Mouse (Mus musculus): Measurements from ENCODE around the gene Hoxb5.

Hoxb5 gene

DNA sequence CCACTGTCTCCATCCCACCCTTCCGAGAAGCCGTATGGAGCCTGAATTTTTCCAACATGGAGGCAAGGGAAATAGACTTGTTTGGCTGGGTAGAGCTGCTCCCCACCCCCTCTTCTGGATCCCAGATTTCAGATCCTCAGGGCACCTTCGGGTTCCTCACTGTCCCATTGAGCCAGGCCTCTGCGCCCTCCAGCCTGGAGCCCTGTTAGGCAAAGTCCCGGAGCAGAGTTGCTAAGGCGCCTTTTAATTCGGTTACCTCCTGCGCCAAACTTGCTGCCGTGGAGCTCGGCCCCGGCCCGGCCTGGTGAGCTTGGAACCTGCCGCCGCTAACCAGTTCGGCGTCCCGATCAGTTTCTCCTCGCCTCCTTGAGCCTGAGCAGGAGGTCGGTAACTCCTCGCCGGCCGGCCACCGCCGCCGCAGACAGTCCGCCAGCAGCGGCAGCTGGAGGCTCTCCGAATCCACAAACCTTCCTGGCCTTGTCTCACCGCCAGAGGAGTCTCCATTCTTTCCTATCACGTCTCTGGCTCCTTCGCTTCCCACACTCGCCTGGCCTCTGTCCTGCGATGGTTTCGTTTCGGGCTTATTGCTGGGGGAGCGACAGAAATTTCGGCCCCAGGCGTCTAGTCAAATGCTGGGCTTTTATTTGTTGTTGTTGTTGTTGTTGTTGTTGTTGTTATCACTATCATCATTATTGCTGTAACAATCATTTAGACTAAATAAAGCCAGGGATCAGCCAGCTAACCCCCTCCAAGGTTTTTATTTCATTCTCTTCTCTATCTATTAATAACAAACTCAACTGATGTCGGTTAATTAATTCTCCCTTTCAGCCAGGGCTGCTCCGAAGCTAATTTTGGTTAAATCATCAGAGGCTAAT is 38.8 kb downstream of the Hoxb5 start:
- DNase-seq (ENCODE audit: low spot score) = peak; percentile 51

DNA sequence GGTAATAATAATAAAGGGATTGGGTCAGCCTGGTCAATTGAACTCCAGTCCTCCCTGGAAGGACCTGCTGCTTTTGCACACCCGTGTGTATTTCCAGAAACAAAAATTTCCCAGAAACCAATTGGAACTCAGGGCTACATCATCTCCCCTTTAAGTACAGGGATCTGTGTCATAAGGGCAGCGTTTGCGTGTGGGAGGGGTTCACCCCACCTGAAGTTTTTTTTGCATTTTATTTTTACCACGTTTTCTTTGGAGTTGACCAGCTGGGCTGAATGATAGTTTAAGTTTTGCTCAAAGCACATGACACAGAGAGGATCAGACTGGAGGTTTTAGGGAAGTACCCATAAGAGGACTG is 39.4 kb downstream of the Hoxb5 start:
- no peak for DNase-seq (ENCODE audit: low spot score)

DNA sequence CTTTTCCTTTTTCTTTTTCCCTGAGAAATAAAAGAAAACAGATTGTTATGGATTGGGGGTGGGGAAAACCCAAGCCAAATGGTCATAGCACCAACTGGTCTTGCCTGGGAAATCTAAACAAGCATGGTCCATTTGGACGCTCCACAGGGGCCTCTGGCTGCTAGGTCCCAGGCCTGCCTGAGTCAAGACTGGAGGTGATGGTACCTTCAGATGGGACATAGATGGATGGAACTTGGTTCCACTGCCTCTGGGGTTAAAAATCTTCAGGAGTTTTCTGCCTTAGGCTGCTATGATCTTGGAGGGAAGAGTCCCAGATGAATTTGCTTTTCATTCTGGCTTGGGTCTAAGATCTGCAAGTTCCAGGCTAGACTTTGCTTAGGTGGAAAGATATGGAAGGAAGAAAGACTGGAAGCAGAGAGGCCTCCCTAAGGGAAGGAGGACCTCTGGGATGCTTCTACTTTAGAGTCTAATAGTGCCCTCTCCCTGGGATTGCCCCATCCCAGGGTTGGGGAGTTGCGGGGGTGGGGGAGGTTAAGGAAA is 40.1 kb downstream of the Hoxb5 start:
- DNase-seq (ENCODE audit: low spot score) = no peak

DNA sequence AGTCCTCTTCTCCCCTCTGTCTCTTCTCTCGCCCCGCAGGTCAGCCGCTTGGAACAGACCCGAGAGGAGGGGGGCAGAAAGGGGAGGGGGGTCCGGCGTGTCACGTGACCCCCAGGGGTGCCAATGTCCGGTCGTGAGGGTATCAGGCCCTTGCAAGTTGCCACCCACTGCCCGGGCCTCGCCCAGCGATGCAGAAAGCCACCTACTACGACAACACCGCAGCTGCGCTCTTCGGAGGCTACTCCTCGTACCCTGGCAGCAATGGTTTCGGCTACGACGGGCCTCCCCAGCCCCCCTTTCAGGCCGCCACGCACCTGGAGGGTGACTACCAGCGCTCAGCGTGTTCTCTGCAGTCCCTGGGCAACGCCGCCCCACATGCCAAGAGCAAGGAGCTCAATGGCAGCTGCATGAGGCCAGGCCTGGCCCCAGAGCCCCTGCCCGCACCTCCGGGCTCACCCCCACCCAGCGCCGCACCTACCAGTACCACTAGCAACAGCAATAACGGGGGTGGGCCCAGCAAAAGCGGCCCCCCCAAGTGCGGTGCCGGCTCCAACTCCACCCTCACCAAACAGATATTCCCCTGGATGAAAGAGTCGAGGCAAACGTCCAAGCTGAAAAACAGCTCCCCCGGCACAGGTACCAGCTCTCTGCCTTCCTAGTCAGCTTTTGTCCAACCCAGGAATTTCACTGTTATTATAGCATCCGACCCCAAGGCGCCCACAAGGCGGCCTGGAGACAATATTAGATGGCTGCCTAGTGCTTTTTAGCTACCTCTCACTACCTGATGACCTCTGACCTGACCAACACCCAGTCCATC is 41.1 kb downstream of the Hoxb5 start:
- DNase-seq (ENCODE audit: low spot score) = no peak

DNA sequence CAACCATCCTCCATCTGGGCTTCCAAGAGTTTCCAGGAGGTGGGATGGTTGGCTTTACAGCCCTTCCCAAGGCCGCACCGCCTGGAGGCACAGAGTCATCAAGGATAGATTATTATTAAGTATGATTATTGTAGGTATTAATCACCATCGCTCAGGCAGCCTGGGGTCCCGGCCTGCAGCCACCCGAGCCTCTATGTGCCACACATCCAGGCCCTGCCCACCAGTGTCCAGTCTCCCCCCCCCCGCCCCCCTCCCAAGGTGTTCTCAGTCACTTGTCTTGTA is 41.7 kb downstream of the Hoxb5 start:
- no peak for DNase-seq (ENCODE audit: low spot score)

DNA sequence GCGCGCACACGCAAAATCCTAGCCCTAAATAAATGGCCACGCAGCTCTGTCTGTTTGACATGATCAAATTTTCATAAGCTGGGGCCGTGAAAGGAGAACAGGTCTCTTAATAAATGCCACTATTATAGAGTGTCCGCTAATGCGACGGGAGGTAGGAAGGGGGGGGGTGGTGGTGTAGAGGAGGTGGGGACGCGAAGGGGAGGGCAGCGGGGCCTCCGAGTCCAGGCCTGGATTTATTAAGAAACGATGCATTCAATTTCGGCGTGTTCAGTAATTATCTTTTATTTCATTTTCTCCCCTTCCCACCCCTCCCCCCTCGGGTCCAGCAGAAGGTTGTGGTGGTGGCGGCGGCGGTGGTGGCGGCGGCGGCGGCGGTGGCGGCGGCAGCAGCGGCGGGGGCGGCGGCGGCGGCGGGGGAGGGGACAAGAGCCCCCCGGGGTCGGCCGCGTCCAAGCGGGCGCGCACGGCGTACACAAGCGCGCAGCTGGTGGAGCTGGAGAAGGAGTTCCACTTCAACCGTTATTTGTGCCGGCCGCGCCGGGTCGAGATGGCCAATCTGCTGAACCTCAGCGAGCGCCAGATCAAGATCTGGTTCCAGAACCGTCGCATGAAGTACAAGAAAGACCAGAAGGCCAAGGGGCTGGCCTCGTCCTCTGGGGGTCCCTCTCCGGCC is 42.2 kb downstream of the Hoxb5 start:
- DNase-seq (ENCODE audit: low spot score) = no peak

DNA sequence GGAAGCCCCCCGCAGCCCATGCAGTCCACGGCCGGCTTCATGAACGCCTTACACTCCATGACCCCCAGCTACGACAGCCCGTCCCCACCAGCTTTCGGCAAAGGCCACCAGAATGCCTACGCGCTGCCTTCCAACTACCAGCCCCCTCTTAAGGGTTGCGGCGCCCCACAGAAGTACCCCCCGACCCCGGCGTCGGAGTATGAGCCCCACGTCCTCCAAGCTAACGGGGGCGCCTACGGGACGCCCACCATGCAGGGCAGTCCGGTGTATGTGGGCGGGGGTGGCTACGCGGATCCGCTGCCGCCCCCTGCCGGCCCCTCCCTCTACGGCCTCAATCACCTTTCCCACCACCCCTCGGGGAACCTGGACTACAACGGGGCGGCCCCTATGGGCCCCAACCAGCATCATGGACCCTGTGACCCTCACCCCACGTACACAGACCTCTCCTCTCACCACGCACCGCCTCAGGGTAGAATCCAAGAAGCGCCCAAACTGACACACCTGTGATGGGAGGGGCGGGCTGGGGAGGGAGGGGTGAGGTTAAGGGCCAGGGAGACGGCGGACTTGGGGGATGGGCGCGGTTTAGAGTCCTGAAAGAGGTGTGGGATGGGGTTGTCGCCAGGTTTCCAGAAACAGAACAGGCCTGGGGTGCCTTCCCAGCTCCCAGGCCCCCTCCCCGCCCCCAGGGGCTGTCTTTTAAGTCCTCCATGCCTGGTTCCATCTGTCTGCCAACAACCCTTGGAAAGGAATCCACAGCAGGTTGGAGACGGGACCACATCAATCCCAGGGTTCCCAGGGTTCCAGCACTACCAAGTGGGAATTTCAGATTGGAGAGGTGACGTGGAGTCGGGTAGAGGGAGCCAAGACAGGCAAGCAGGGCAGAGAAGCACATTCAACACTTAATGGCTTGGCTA is 43.0 kb downstream of the Hoxb5 start:
- no peak for DNase-seq (ENCODE audit: low spot score)

DNA sequence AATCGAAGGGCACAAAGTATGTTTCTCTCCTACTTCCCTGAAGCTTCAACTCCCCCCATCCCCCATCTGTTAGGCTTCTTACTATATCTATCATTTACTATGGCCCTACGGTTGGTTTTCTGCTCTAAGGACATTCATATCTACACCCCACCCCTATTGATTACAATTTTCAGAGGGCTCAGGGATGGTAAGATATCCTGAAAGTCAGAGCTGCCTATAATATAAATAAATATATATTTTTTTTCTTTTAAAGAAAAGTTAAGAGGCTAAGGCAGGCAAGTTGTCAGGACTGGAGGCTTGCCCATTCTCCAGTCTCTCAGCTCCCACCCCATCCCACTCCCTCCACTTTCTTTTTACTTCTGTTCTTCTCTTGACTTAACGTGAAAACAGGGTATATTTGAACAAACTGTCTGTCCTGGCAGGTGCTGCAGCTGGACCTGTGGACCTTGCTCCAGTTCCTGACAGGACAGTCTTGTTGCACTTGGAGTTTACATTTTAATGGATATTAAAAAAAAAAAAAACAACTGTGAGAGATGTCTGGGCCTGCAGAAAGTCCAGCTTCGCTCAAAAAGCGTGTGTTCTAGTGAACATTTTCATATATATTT is 43.9 kb downstream of the Hoxb5 start:
- no peak for DNase-seq (ENCODE audit: low spot score)

DNA sequence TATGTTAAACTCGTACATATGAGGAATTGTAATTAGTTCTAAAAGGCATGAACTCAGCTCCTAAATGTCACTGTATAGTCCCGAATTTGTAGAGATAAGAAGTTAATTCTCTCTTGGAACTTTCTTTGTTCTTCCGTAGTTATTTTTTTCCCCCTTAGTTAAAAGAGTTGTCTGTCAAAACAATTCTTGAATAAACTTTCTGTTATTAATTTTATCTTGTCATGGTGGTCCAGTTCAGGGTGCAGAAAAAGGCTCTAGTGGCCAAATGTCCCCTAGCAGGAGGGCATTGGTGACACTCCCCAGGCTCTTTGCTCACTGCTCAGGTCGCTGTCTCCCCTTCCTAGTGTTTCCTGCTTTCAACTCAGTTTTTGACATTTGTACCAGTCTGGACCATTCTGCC is 44.6 kb downstream of the Hoxb5 start:
- no peak for DNase-seq (ENCODE audit: low spot score)

DNA sequence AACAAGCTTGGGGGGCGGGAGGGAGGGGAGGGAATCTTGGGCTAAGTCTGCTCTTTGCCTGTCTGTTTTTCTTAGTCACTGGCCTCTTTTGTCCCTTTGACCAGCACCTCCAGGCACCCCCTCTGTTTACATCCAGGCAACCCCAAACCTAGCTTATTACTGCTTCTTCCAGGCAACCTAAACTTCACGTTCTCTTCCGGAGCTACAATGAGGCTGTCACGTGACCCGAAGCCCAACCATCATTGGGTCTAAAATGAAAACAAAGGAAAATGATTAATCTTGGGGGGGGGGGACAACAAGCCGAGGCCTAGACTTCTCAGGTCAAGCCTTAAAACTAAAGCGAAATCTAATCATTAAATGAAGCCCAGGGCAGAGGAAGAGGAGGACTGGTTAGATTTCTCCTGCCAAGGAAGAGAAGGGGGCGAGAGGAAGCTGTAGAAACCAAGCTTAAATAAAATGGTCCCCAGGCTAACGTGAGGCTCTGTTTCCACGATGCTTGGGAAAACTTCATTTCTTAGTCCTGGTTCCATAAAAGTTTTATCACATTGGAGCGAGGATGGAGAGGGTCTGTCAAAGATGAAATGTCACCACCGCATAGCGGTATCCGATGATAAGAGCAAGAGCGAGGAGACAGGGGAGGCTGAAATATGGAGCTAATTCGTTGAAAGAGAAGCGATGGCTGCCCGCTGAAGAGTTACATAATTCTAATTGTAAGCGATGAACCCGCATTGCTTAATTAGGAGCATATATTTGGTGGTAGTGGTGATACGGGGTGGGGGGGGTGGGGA is 45.2 kb downstream of the Hoxb5 start:
- DNase-seq (ENCODE audit: low spot score) = no peak

DNA sequence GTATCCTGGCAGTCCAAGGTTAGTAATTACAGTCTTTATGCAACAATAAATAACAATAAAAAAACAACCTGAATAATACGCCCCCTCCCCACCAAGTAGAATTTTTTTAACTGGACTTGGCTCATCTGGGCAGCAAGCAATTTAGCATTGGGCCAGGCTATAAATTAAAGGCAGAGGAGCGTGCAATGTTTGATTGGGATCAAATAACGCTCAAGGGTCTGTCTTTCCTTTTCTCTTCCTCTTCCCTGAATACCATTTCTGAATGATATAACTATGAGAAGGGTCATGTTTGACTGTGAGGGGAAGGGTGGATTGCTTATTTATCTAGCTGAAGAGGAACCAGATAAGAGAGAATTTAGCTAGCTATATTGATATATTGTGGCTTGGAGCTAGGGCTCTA is 45.9 kb downstream of the Hoxb5 start:
- DNase-seq (ENCODE audit: low spot score) = no peak

DNA sequence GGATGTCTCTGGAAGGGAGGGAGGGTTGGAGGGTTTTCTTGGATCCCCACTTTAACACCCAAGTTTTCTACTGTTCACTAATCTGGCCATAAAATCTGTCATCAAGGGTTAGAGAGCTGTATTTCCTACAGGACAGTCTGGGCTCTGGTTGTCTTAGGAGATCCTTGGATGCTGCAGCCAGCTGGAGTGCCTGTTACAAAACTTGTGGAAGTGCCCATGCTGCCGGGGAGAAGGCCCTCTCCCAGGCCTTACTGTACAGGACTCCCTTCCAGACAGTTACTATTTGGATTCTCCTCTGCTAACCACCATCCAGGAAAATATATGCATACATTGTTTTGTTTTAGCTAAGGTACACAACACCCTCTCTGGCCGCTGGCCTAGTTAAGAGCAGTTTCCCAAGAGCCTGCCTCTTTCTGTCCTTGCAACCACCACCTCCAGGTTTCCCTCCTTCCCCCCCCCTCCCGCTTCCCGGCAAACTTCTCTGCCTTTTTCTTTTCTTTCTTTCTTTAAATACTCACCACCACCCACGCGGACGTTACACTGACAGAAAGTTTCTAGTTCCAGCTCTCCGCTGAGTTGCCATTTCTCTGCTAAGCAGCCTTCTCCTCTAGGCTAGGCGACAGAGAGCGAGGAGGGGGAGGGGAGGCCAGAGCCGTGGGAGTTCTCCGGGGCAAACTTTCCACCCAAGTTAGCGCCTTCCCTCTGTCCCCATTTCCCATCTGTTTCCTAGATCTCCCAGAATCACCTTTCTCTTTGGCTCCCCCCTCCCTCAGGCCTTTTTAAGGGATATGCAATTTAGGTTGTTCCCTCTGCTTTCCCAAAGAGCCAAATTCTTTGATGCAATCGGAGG is 46.6 kb downstream of the Hoxb5 start:
- no peak for DNase-seq (ENCODE audit: low spot score)

DNA sequence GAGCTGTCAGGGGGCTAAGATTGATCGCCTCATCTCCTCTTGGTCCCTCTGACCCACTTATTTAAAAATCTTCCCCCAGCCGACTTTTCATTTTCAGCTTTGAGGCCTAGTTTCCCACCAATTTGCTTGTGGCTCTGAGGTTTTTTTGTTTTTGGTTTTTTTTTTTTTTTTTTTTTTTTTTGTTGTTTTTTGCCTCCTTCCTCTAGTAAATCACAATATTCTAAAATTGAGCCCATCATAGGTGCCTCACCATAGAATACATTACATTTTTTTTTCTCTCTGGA is 47.1 kb downstream of the Hoxb5 start, which contains the start of gene Hoxb2:
Hoxb2 (plus strand) TSS at position 185 of the 284 bp plus-strand sequence.
- DNase-seq (ENCODE audit: low spot score) = no peak

DNA sequence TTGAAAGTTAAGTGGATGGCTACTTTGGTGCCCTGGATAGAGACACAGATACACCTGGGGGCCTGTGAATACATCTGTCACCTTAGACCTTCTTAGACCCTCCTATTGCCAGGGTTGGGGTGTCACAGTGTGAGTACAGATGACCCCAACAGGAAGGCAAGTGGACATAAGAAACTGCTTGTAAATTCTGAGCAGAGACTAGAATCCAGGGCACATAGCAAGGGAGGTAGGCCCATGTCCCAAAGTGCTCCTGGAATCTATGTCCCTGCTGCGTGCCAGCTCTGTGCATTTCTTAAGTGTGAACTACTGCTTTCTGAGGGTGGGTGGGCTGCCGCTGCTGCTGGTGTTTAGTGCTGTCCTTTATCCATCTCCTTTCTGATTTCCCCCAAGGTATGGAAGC is 47.7 kb downstream of the Hoxb5 start:
- no peak for DNase-seq (ENCODE audit: low spot score)

DNA sequence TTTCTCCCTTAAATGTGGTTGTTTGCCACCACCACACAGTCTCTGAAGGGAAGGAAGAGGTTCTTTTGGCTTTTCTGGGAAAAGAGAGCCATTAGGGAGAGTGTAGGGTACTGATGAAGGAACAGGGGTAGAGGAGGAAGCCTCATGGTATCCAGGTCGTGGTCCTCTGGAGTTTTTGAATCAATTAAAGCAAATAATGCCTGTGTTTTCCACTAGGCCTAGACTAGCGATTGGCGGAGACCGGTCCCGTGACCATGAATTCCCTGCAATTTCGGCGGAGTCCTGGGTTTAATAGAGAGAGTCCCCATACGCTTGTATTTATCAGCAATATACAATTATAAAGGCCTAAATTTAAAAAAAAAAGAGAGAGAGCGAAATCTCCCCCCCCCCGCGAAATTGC is 48.2 kb downstream of the Hoxb5 start:
- DNase-seq (ENCODE audit: low spot score) = no peak

DNA sequence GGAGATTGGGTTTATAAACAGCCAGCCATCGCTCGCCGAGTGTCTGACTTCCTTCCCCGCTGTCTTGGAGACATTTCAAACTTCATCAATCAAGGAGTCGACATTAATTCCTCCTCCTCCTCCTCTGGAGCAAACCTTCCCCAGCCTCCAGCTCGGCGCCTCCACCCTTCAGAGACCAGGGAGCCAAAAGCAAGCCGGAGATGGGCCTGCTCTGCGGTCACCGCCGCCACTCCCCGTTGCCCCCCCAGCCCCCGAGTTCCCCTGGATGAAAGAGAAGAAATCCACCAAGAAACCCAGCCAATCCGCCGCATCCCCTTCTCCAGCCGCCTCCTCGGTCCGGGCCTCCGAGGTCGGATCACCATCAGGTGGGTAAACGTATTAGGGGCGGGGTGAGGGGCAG is 48.7 kb downstream of the Hoxb5 start:
- no peak for DNase-seq (ENCODE audit: low spot score)

DNA sequence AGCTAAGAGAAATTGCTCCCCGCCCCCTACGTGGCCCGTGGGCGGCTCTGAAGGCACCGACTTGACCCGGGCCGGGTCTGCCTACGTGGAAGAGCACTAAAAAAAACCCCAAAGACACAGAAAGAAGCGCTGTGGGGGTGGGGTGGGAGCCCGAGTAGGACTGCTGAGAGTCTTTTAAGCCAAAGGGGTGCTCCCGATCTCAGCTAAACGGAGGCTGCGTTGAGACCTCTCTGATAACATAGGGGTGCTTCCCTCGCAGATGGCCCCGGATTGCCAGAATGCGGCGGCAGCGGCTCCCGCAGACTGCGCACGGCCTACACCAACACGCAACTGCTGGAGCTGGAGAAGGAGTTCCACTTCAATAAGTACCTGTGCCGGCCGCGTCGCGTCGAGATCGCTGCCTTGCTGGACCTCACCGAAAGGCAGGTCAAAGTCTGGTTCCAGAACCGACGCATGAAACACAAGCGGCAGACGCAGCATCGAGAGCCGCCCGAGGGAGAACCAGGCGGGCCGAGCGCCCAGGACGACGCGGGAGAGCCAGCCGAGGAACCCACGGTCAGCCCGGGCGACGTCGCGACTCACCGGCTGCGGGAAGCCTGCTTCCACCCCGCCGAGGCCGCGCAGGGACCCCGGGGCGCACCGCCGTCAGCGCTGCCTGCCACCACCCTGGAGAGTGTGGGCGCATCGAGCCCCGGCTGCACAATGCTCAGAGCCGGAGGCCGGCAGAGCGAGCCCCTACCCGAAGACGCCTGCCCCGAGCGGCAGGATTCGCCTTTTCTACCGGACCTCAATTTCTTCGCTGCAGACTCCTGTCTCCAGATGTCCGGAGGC is 49.8 kb downstream of the Hoxb5 start:
- no peak for DNase-seq (ENCODE audit: low spot score)

DNA sequence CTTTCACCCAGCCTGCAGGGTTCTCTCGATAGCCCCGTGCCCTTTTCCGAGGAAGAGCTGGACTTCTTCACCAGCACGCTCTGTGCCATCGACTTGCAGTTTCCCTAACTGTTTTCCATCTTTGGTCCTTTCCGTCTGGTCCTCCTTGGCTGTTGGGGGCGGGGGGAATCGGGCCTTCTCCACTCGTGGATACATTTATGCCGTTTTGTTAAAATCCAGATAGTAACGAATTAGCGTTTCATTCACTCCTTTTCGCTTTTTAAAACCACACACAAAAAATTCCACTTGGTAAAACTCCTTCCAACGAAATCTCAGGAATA is 50.3 kb downstream of the Hoxb5 start:
- DNase-seq (ENCODE audit: low spot score) = no peak

DNA sequence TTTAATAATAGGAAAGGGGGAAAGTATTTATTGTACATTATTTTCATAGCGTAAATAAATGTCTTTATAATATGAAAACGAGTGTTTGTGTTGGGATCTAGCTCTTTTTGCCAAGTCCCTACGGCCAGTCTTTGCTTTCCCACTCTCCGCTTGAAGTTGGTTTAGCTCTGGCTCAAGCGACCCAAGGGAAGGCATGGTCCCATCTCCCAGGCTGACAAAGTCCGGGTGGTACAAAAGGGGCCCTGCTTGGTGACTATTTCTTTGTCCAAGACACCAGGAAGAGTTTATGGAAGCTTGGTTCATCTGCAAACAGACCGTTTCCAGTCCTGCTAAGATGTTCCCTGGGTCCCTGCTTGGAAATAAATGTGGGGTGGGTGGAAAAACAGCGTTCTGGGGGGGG is 50.8 kb downstream of the Hoxb5 start:
- no peak for DNase-seq (ENCODE audit: low spot score)

Data from ovary, postnatal 36 days (tissue).